Mouse (Mus musculus): ENCODE measurements at regions not wholly inside any gene's neighbourhood (a gene's known extent, or its start where the extent isn't known, plus 50 kb on each side); places are given as distances from the start of the nearest gene placed in this dataset.

DNA sequence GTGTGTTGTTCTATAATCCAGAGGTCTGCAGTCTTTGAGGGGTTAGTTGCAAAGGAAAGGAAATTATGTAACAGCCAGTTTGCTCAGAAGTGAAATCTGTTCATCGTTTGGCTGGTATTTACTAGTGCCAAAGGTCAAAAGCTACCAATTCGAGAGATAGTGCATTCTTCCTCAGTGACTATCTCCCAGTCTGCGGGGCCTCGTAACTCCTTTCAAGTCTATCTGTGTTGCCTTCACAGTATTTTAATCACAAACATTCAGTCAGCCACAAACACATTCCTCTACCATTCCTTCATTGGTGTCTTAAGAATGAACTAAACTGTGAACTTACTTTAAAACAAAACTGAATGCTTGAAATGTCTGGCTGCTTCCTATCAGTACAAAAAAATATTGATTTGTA, 2162.2 kb downstream of the 9330182O14Rik start:
- intact Hi-C loops (cut with DNase I), result no loop called here

DNA sequence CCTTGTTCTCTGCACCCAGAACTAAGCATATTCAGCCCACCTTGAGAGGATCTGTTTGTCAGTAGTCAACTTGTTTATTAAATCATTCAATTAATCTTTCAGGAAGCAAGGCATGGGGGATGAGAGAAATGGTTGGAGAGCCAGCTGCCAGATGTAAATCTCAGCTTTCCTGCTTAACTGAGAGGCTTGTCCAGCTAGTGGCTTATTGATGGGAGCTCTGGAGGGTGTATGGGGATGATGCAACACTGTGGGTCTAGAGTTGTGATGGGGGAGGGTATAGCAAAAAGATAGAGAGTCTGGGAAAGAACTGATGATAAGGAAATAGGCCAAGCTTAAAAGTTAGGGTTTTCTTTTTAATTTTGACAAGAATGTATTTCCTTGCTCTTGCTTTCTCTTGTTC, 2163.3 kb downstream of the 9330182O14Rik start:
- intact Hi-C loops (cut with DNase I), result no loop called here

DNA sequence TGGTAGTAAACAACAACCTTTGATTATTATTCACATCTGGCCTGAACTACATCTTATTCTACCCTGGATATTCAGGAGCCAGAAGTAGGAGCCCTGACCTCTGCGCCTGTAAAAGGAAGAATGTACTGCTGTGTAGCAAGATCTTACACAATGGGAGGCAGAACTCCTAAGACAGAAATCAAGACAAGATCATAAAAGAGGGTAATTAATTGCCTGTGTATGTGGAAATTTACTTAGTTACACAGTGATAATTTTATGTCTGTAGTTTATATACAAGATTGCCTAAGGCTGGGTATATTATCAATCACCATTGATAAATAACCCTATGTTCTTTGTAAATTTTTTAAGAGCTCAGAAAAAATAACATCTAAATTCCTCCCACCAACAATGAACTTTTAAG, 2167.8 kb downstream of the 9330182O14Rik start:
- intact Hi-C loops (cut with DNase I), result no loop called here

DNA sequence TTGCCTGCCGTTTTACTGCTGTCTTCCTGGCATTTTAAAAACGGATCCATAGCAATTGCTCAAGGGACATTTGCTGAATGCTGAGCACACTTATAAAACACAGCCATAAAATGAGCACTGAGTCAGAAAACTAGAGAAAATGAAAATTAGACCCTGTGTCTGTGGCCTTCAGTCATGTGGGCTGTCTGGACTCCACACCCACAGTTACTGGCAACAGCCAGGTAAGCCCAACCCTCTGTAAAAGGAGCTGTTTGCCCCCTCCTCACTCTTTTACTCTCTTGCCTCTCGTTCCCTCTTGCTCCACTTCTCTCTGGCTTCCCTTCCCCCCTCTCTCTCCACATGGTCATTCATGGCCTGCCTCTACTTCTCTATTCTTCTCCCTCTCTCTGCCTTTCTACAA, 2169.9 kb downstream of the 9330182O14Rik start:
- intact Hi-C loops (cut with DNase I), result no loop called here

DNA sequence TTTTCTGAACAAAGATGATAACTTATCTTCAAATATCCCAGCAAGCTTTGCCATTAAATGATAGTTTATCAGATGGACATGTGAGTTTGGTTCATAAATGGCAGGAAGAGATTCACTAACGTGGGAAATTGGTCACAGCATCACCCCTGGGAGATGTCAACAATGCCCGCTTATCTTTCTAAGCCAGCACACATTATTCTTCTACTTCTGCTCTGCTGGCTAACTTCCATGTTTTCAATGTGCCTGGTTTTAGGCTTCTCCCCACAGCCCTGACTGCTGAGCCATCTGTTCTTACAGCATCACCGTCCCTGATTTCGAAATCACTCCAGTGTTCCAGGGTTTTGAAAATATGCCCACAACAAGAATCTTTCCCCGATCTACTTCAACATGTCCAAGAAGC, 2175.4 kb downstream of the 9330182O14Rik start:
- intact Hi-C loops (cut with DNase I), result no loop called here

DNA sequence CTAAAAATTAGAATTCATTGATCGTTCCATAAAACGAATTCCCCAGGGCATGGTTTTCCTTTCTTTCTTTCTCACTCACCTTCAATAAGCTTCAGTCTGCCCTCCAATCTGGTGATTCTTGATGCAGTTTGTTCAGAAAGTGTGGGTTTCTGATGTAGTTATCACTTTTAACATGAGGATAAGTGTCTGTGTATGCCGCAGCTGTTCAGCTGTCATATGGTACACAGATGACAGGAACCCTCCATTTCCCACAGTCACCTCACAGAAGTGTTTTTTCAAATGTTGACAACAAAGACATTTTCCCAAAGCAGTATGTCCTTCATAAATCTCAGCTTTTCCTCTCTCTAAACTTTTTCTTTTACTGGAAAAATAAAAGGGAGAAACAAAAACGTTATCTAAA, 2177.0 kb downstream of the 9330182O14Rik start:
- intact Hi-C loops (cut with DNase I), result no loop called here

DNA sequence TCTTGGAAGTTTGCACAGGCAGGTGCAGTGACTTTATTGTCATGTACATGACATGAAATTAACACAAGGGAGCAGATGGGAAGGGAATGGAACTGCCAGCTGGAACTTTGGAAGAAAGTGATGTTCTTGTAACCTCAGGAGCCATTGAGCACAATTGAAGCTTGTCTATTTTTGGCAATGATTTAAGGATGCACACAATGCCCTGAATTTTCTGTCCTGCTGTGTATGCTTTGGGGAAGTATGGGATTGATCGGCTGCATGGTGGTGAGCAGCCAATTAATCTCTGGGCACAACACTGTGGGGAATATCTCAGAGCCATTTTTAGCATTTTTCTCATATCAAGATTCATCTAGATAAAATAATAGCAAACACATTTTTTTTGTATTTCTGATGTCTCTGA, 2186.2 kb downstream of the 9330182O14Rik start:
- intact Hi-C loops (cut with DNase I), result no loop called here

DNA sequence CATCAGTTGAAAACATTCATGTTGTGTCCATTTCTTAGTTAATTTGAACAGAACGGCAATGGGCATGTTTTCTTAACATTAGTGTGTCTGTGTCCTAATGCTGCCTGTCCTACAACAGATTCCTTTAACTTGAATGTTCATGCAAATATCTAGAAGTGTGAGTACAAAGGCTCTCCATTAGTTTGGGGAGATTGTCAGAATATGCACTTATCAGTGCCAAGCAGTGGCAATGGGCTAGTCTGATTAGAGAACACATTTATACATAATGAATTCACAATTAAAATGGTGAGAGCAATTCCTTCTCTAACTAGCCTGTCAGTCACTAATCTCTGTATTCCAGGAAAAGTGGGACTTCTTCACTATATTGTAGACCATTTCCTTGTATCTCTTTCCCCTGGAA, 2188.8 kb downstream of the 9330182O14Rik start:
- intact Hi-C loops (cut with DNase I), result no loop called here

DNA sequence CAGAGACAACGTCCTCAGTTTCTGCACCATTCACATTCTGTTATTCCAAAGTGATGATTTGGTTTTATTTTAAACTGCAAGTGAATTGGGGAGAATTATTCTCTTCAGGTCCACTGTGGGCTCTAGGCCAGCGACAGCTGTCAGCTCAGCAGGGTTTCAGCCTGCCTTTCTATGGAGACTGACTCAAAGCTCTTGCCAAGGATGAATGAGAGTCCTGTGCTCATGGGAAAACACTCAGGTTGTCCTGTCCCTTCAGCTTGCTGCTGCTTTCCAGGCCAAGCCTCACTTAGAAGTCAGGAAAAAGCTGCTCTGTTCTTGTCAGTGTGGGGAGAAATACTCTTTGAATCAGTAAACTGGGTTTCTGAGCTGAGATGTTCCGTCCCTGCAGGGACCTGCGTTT, 2191.1 kb downstream of the 9330182O14Rik start:
- intact Hi-C loops (cut with DNase I), result no loop called here

DNA sequence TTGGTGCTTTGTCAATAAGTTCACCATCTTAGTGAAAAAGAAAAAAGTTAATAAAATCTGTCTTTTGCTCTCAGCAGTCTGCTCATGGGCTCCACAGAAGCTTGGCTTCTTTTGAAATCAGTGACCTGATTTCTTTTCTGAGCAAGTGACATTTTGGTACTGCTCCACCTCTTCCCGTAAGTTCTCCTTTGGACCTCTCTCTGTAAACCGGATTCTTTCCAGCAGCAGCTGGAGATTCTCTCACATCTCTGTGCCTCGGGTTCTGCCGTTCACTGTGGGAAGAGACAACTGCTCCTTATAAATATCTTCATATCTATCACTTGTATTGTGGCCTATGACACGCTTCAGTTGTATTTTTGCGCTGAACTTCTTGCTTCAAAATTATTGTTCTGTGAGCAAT, 2194.4 kb downstream of the 9330182O14Rik start:
- intact Hi-C loops (cut with DNase I), result no loop called here

DNA sequence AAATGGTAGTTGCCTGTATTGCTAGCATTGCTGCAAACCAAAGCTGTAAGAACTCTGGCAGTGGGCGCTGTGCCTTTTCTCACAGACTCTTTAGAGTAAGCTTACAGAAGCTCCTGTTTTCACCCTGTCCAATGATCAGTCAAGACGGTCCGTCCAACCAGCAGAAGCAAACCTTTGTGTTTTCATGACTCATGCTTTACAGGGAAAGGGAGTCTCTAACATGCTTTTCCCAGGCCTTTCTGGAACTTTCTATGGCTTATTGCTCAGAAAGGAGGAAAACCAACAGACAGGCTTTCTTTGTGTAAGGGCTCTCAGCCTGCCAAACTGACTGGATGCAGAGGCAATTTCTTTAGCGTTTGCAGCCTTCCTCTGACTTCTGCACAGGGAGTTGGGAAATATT, 2195.6 kb downstream of the 9330182O14Rik start:
- intact Hi-C loops (cut with DNase I), result no loop called here

DNA sequence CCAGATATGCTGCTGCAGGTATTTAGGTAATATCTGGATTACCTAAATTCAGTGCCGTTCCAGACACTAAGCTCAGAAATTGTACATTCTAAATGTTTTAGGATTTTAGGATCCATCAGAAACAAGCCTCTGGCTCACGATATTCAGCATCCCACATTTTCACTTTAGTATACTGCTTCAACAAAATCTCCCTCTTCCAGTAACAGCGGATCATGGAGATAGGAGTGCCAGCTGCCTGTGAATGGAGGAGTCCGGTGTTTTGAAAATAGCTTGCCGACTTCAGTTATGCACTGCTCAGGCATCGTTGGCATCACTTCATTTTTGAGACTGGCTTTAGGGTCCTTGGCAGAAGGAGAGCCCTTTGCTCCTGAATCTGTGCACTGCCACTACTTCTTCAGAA, 2199.5 kb downstream of the 9330182O14Rik start:
- intact Hi-C loops (cut with DNase I), result no loop called here

DNA sequence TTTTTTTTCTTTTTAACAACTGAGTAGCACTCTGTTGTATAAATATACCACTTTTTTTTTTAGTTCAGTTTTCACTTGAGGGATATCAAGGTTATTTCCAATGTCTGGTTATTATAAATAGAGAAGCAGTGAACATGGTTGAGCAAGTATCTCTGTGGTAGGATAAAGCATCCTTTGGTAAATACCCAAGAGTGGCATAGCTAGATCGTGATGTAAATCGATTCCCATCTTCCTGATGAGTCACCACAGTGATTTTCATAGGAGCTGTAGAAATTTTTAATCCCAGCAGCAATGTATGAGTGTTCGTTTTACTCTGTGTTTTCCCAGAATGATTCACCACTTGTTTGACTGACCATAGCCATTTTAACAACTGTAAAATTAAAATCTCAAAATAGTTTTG, 2212.0 kb downstream of the 9330182O14Rik start:
- intact Hi-C loops (cut with DNase I), result no loop called here

DNA sequence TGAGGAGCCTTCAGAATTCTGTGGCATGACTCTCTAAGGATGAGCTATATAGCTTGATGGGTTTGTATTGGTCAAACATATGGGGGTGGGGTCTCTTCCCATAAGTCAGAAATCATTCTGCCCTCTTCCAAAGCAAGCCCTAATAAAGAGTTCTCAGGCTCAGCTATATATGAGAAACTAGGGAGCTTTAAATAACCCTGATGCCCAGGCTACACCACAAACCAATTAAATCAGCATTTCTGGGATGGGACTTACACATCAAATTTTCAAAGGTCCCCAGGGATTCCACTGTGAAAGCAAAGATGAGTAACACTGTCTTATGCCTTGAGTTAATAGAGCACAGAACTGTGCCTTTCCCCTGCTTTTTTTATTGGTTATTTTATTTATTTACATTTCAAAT, 2227.7 kb downstream of the 9330182O14Rik start:
- intact Hi-C loops (cut with DNase I), result no loop called here

DNA sequence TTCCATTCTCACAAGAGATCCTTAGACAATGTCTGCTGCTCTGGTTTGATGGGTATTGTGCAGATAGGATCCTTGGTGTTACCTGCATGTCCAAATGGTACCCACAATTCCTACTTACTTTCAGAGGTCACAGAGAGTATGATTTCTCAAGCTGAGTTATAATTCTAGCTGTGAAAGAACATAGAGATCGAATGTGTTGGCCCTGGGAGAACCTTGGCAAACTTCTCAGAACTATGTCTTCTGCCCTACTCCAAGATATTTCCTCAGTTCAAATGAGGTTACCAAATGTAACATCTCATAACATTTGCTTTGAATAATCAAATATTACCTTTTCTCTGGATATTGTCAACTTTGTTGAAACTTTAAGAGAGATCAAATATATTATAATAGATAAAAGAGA, 2230.8 kb downstream of the 9330182O14Rik start:
- intact Hi-C loops (cut with DNase I), result no loop called here

DNA sequence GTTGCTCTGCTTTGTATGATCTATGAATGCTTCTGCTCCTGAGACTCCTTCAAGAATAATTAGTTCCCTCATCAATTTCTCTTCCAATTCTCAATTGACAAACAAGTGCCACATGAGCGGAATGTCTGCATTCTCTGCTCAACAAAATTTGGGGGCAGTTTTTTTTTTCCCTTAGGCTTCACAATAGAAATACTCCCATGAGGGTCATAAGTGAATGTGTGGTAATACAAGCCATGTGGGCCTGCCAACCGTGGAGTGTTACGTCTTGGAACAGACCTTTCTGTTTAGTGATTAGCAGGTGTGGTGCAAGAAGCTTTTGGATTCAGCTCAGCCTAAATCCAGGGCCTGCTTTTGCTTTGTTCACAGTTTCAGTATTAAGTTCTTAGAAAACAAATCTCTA, 2232.6 kb downstream of the 9330182O14Rik start:
- intact Hi-C loops (cut with DNase I), result no loop called here

DNA sequence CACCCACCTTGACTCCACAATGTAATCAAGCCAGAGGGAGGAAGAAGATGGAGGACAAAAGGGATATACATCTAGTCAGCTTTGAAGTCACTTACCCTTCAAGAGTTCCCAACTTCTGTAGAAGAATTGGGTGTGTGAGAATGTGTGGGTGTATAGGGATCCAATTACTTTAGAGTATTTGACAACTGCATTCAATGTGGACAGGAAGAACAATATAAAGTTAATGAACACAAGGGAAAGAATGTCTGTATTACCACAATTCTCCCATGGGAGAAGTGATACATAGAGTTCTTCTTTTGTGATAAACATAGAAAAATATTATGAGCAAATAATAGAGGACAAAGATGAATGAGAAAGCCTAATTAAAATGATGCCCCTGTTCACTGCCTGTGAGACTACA, 2235.4 kb downstream of the 9330182O14Rik start:
- intact Hi-C loops (cut with DNase I), result no loop called here

DNA sequence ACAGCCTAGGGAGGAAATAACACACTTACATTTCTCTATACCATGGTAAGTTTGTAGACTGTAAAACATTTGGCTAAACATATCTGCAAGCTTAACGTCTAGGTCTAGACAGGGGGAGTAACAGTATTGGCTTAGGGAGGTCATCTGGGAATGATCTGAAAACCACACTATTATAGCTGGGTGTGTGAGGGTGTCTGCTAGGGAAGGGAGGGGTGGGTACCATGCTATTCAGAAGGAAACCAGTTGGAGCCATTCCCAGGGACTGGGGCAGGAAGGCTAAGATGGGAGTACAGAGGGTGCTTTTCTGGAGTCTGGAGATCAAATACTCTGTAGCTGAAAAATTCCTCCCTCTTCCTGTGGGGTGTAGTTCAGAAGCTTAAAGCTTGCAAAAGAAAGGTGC, 2235.9 kb downstream of the 9330182O14Rik start:
- intact Hi-C loops (cut with DNase I), result no loop called here

DNA sequence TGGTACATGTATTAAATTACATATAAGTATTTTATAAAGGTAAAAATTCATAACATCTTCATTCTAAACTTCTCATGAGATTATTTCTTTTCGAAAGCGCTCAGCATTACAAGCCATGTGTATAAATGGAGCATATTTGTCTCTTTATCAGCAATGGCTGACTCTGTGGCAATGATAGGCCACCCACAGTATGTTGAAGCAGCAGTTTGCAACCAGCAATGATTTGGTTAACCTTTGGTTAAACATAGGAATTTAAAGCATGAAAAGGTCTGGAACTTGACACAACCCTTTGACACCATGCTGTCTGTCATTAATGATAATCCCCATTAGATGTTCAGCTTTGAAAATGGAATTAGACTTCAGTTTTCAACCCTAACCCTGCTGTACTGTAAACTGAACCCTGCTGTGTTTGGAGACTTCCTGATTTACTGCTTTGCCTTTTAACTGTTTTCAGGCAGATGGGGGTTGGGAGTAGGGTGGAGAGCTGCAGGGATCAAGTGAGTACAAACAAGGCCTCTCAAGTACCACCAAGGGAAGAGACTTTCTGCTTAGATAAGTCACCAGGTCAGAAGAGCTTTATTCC, 2238.6 kb downstream of the 9330182O14Rik start:
- intact Hi-C loops (cut with DNase I), result no loop called here
